Mouse (Mus musculus) CH12.LX (cell line): ENCODE results near the gene Ulk1. TPM values are rescaled to one million over a fixed set of nuclear protein-coding genes. Genes with fewer than 3 reads are reported as not detected.
A peak's percentile ranks its signal among the peaks of the same experiment; 100 is the strongest.

Experiments used
- DNase-seq: peaks from one replicate; pipeline ENCODE4 v3.0.0-alpha.2; 2013; ENCODE audit errors: extremely low read depth
- H3K27ac ChIP-seq: 2 replicates; pipeline ENCODE4 v1.5.1; 2012; ENCODE audit warnings: low read depth, mild to moderate bottlenecking, control low read depth, moderate library complexity; ENCODE audit not compliant: insufficient read depth
- H3K27me3 ChIP-seq: replicated peaks from 2 replicates; pipeline ENCODE3; 2012; ENCODE audit warnings: inconsistent platforms
- H3K36me3 ChIP-seq, 2 experiments: replicated peaks in 1 of 2; 2 replicates each; pipeline versions ENCODE3 to v1.6.1; 2012; ENCODE audit warnings: inconsistent platforms in 1 of 2, low read length in 1 of 2, mild to moderate bottlenecking in 1 of 2, mixed read lengths in 1 of 2, moderate library complexity in 1 of 2; ENCODE audit not compliant: control insufficient read depth in 1 of 2, insufficient read depth in 1 of 2
- H3K4me1 ChIP-seq, 2 experiments: 2 replicates each; pipeline ENCODE4 v1.6.1; 2012; ENCODE audit warnings: inconsistent platforms in 1 of 2, moderate library complexity in 1 of 2; ENCODE audit not compliant: insufficient read depth in 2 of 2, control insufficient read depth in 1 of 2
- H3K4me2 ChIP-seq: 2 replicates; pipeline ENCODE4 v1.6.1; 2012; ENCODE audit warnings: low read depth, mild to moderate bottlenecking, control low read depth; ENCODE audit not compliant: poor library complexity, insufficient read depth, severe bottlenecking
- H3K4me3 ChIP-seq, 3 experiments: fragments of 150-350 bp in 1 of 3; sonication (generic) in 1 of 3; replicated peaks in 1 of 3; 2 replicates each; pipeline versions ENCODE3 to v1.5.1; 2011 to 2012; ENCODE audit warnings: low read depth in 2 of 3, low read length in 2 of 3, mild to moderate bottlenecking in 2 of 3, moderate library complexity in 2 of 3, control low read depth in 1 of 3, improper control_type of control experiment in 1 of 3, inconsistent platforms in 1 of 3, mixed read lengths in 1 of 3; ENCODE audit not compliant: poor library complexity in 1 of 3
- H3K79me2 ChIP-seq: replicated peaks from 2 replicates; pipeline ENCODE4 v1.6.1; 2012; ENCODE audit warnings: mild to moderate bottlenecking, moderate library complexity; ENCODE audit not compliant: control insufficient read depth, poor library complexity, insufficient read depth, severe bottlenecking; ENCODE audit errors: extremely low read depth
- H3K9ac ChIP-seq: 2 replicates; pipeline ENCODE4 v1.6.1; 2012; ENCODE audit warnings: low read depth, mild to moderate bottlenecking, control low read depth, moderate library complexity; ENCODE audit not compliant: insufficient read depth
- H3K9me3 ChIP-seq: replicated peaks from 2 replicates; pipeline ENCODE3; 2012; ENCODE audit warnings: low read length, inconsistent platforms, mixed read lengths
- CTCF ChIP-seq, 2 experiments: IDR thresholded peaks in 1 of 2; conservative IDR thresholded peaks in 1 of 2; 2 replicates each; pipeline ENCODE4 v1.5.1; 2011 to 2012; ENCODE audit warnings: low read depth in 2 of 2, low read length in 2 of 2, improper control_type of control experiment in 1 of 2, inconsistent platforms in 1 of 2, mild to moderate bottlenecking in 1 of 2, moderate library complexity in 1 of 2
- ELF1 ChIP-seq: IDR thresholded peaks from 2 replicates; pipeline ENCODE4 v1.6.1; 2014; ENCODE audit warnings: low read depth, mild to moderate bottlenecking, inconsistent platforms, low read length, improper control_type of control experiment
- EP300 ChIP-seq: IDR thresholded peaks from 2 replicates; pipeline ENCODE4 v1.6.1; 2011; ENCODE audit warnings: low read length, improper control_type of control experiment
- HCFC1 ChIP-seq: IDR thresholded peaks from 2 replicates; pipeline ENCODE4 v1.6.1; 2012; ENCODE audit warnings: low read depth, mild to moderate bottlenecking, inconsistent platforms, low read length, improper control_type of control experiment
- IRF4 ChIP-seq: IDR thresholded peaks from 2 replicates; pipeline ENCODE4 v1.6.1; 2014; ENCODE audit warnings: low read depth, mild to moderate bottlenecking, inconsistent platforms, low read length, improper control_type of control experiment
- JUND ChIP-seq: conservative IDR thresholded peaks from 2 replicates; pipeline ENCODE4 v1.6.1; 2011; ENCODE audit warnings: low read depth, low read length, improper control_type of control experiment
- MAFK ChIP-seq: IDR thresholded peaks from 2 replicates; pipeline ENCODE4 v1.6.1; 2011; ENCODE audit warnings: low read length, improper control_type of control experiment; ENCODE audit not compliant: insufficient replicate concordance
- MAX ChIP-seq: IDR thresholded peaks from 2 replicates; pipeline ENCODE4 v1.6.1; 2011; ENCODE audit warnings: low read length, improper control_type of control experiment
- MAZ ChIP-seq: IDR thresholded peaks from 2 replicates; pipeline ENCODE4 v1.6.1; 2012; ENCODE audit warnings: low read depth, mild to moderate bottlenecking, inconsistent platforms, low read length, improper control_type of control experiment, moderate library complexity
- NELFE ChIP-seq: IDR thresholded peaks from 2 replicates; pipeline ENCODE4 v1.6.1; 2011; ENCODE audit warnings: low read depth, low read length, improper control_type of control experiment
- NRF1 ChIP-seq: IDR thresholded peaks from 2 replicates; pipeline ENCODE4 v1.6.1; 2014; ENCODE audit warnings: low read depth, mild to moderate bottlenecking, inconsistent platforms, low read length, improper control_type of control experiment, moderate library complexity
- RAD21 ChIP-seq: IDR thresholded peaks from 2 replicates; pipeline ENCODE4 v1.6.1; 2011; ENCODE audit warnings: low read depth, mild to moderate bottlenecking, low read length, improper control_type of control experiment, moderate library complexity
- SIN3A ChIP-seq: IDR thresholded peaks from 2 replicates; pipeline ENCODE4 v1.6.1; 2012; ENCODE audit warnings: low read length, improper control_type of control experiment, inconsistent platforms
- SMC3 ChIP-seq: IDR thresholded peaks from 2 replicates; pipeline ENCODE4 v1.6.1; 2011; ENCODE audit warnings: low read depth, low read length, improper control_type of control experiment
- USF2 ChIP-seq: conservative IDR thresholded peaks from 2 replicates; pipeline ENCODE4 v1.6.1; 2011; ENCODE audit warnings: low read depth, low read length, improper control_type of control experiment
- ZMIZ1 ChIP-seq: IDR thresholded peaks from 2 replicates; pipeline ENCODE4 v1.6.1; 2012; ENCODE audit warnings: low read depth, mild to moderate bottlenecking, inconsistent platforms, low read length, improper control_type of control experiment
- dilution Hi-C: fragments of 300-500 bp; cut with MboI; formaldehyde crosslinking; loops from 2 replicates; pipeline ENCODE4 v1.14.3; 2020; ENCODE audit warnings: low sequenced_read_pairs; ENCODE audit not compliant: extremely low pct_unique_long_range_greater_than_20kb, extremely low pct_ligation_motif_present
- in situ Hi-C: fragments of 300-500 bp; cut with MboI; formaldehyde crosslinking; loops from 3 replicates; pipeline ENCODE4 v1.14.3; 2019; ENCODE audit warnings: low sequenced_read_pairs, low pct_ligation_motif_present, low pct_unique_long_range_greater_than_20kb, mixed read lengths
- polyA plus RNA-seq: library from polyadenylated mRNA; unstranded; fragments of >175 nt; gene quantifications from 2 replicates; pipeline ENCODE4 v1.2.1, GENCODE M21; 2012; ENCODE audit warnings: low read depth; ENCODE audit not compliant: insufficient read length
- total RNA-seq, 2 experiments: library from RNA; depleted of rRNA; stranded (reverse); fragments of 300-350 nt in 1 of 2; fragments of >200 nt in 1 of 2; gene quantifications; 2 replicates each; pipeline ENCODE4 v1.2.3; 2012 to 2014

Ulk1 gene
- total and polyA plus RNA-seq, 3 experiments, result 2.7 to 13.6 (median 8.4) TPM

- peak overlapping the region; percentile 92 for H3K9ac ChIP-seq
- peak overlapping the region; percentile 89 to 97 (median 92) for H3K4me3 ChIP-seq
- peak overlapping the region; percentile 92 for H3K27ac ChIP-seq
- dilution Hi-C loops, result no loop called here
- H3K79me2 ChIP-seq, result peaks cover 67% of the 10 kb centered on the region
- no peak overlapping the region for H3K4me2 ChIP-seq
- in situ Hi-C loops, result no loop called here
- H3K27me3 ChIP-seq, result no peaks in the 10 kb centered on the region
- TF ChIP-seq NELFE, result no peak
- no peak for TF ChIP-seq JUND
- no peak for TF ChIP-seq HCFC1
- no peak for TF ChIP-seq CTCF (conservative IDR thresholded peaks at IDR 0.05 in 1 of 2, IDR thresholded peaks at IDR 0.05 in 1 of 2; ENCODE audit: low read depth in 2 of 2, low read length in 2 of 2)
- TF ChIP-seq MAX, result no peak
- no peak for TF ChIP-seq IRF4
- TF ChIP-seq SIN3A, result 0 out of 2 replicates have a peak, but pooled peaks have one; percentile 6
- TF ChIP-seq USF2, result no peak
- TF ChIP-seq MAFK, result no peak
- peak; percentile 55 for TF ChIP-seq NRF1
- TF ChIP-seq EP300, result no peak
- peak; percentile 34 for DNase-seq
- H3K9me3 ChIP-seq, result no peaks in the 10 kb centered on the region
- peaks cover 19 to 54% of the 10 kb centered on the region in 2 experiments for H3K36me3 ChIP-seq
- peaks cover 6 to 49% of the 10 kb centered on the region in 2 experiments for H3K4me1 ChIP-seq
These were observed 39.9 kb downstream of the Ulk1 start for GRCm38 (mm10) chr5:110770031-110770445.

- dilution Hi-C loops (no loop called here), in situ Hi-C loops (no loop called here)
- H3K4me2 ChIP-seq, result peak overlapping the region; percentile 98
- no peak for TF ChIP-seq ELF1
- no peak for TF ChIP-seq JUND
- no peak for TF ChIP-seq NELFE
- TF ChIP-seq SMC3, result no peak
- no peak for TF ChIP-seq ZMIZ1
- no peak for TF ChIP-seq RAD21
- TF ChIP-seq MAZ, result no peak
- TF ChIP-seq EP300, result no peak
- no peak for TF ChIP-seq MAX
- peak overlapping the region; percentile 89 to 97 (median 92) for H3K4me3 ChIP-seq
- no peaks in the 10 kb centered on the region for H3K9me3 ChIP-seq
- DNase-seq, result no peak
- H3K27ac ChIP-seq, result no peak overlapping the region
- peak overlapping the region; percentile 92 for H3K9ac ChIP-seq
- no peaks in the 10 kb centered on the region for H3K27me3 ChIP-seq
- H3K36me3 ChIP-seq, result peaks cover 11 to 52% of the 10 kb centered on the region in 2 experiments
- peaks cover 73% of the 10 kb centered on the region for H3K79me2 ChIP-seq
- H3K4me1 ChIP-seq, result peaks cover 3 to 42% of the 10 kb centered on the region in 2 experiments
These were observed 40.6 kb downstream of the Ulk1 start for GRCm38 (mm10) chr5:110769272-110769671.
